Mouse (Mus musculus): ENCODE results near the gene Chka. TPM values are rescaled to one million over a fixed set of nuclear protein-coding genes. Genes with fewer than 3 reads are reported as not detected.

The Chka gene
- total and polyA plus RNA-seq, 3 experiments: 7.6 to 13.0 (median 10.1) TPM

GRCm38 (mm10) chr19:3926279-3926678, 74.7 kb downstream of the Chka start:
- no peak for DNase-seq (ENCODE audit: extremely low read depth)
- H3K27me3 ChIP-seq (replicated peaks): no peaks in the 10 kb centered on the region

GRCm38 (mm10) chr19:3926685-3927084, 75.1 kb downstream of the Chka start:
- DNase-seq (ENCODE audit: extremely low read depth): no peak
- dilution Hi-C loops (cut with MboI; ENCODE audit: extremely low pct_ligation_motif_present, extremely low pct_unique_long_range_greater_than_20kb, low sequenced_read_pairs) (no loop called here), in situ Hi-C loops (cut with MboI; ENCODE audit: low pct_ligation_motif_present, low pct_unique_long_range_greater_than_20kb, low sequenced_read_pairs) (no loop called here)
- peaks cover 51 to 86% of the 10 kb centered on the region in 2 experiments for H3K4me1 ChIP-seq (ENCODE audit: control insufficient read depth in 1 of 2, insufficient read depth in 2 of 2)
- H3K4me2 ChIP-seq (ENCODE audit: insufficient read depth, low read depth, poor library complexity, severe bottlenecking): no peak overlapping the region
- H3K27me3 ChIP-seq (replicated peaks): no peaks in the 10 kb centered on the region
- H3K79me2 ChIP-seq (replicated peaks; ENCODE audit: control insufficient read depth, extremely low read depth, insufficient read depth, poor library complexity, severe bottlenecking): no peaks in the 10 kb centered on the region
- no peaks in the 10 kb centered on the region for H3K36me3 ChIP-seq (replicated peaks in 1 of 2; ENCODE audit: control insufficient read depth in 1 of 2, insufficient read depth in 1 of 2, low read length in 1 of 2)
- no peak overlapping the region for H3K4me3 ChIP-seq (replicated peaks in 1 of 3; ENCODE audit: low read depth in 2 of 3, low read length in 2 of 3, poor library complexity in 1 of 3)
- H3K9ac ChIP-seq (ENCODE audit: insufficient read depth, low read depth): no peak overlapping the region
- no peaks in the 10 kb centered on the region for H3K9me3 ChIP-seq (replicated peaks; ENCODE audit: low read length)
- H3K27ac ChIP-seq (ENCODE audit: insufficient read depth, low read depth): no peak overlapping the region
- TF ChIP-seq UBTF (IDR thresholded peaks at IDR 0.05; ENCODE audit: low read depth, low read length) (no peak), CHD2 (IDR thresholded peaks at IDR 0.05; ENCODE audit: low read length) (no peak), MAFK (IDR thresholded peaks at IDR 0.05; ENCODE audit: insufficient replicate concordance, low read length) (no peak), ETS1 (conservative IDR thresholded peaks at IDR 0.05; ENCODE audit: low read depth, low read length) (no peak), ZKSCAN1 (IDR thresholded peaks at IDR 0.05; ENCODE audit: borderline replicate concordance, low read depth, low read length) (no peak), TCF12 (IDR thresholded peaks at IDR 0.05; ENCODE audit: low read depth, low read length) (no peak), USF2 (conservative IDR thresholded peaks at IDR 0.05; ENCODE audit: low read depth, low read length) (no peak), ELF1 (IDR thresholded peaks at IDR 0.05; ENCODE audit: low read depth, low read length) (no peak), PAX5 (IDR thresholded peaks at IDR 0.05; ENCODE audit: low read length) (no peak), E2F4 (IDR thresholded peaks at IDR 0.05; ENCODE audit: insufficient replicate concordance, low read depth, low read length) (no peak), CTCF (conservative IDR thresholded peaks at IDR 0.05 in 1 of 2, IDR thresholded peaks at IDR 0.05 in 1 of 2; ENCODE audit: low read depth in 2 of 2, low read length in 2 of 2) (no peak), CHD1 (IDR thresholded peaks at IDR 0.05; ENCODE audit: low read depth, low read length) (no peak), JUND (conservative IDR thresholded peaks at IDR 0.05; ENCODE audit: low read depth, low read length) (no peak), NRF1 (IDR thresholded peaks at IDR 0.05; ENCODE audit: low read depth, low read length) (no peak), MAX (IDR thresholded peaks at IDR 0.05; ENCODE audit: low read length) (no peak), HCFC1 (IDR thresholded peaks at IDR 0.05; ENCODE audit: low read depth, low read length) (no peak)

More at GRCm38 (mm10) chr19:3926279-3926678, 74.7 kb downstream of the Chka start:
- Histone ChIP-seq H3K79me2 (replicated peaks; ENCODE audit: control insufficient read depth, extremely low read depth, insufficient read depth, poor library complexity, severe bottlenecking) (no peaks in the 10 kb centered on the region), H3K9ac (ENCODE audit: insufficient read depth, low read depth) (no peak overlapping the region), H3K9me3 (replicated peaks; ENCODE audit: low read length) (no peaks in the 10 kb centered on the region), H3K4me1 (ENCODE audit: control insufficient read depth in 1 of 2, insufficient read depth in 2 of 2) (peaks cover 50 to 86% of the 10 kb centered on the region in 2 experiments), H3K4me2 (ENCODE audit: insufficient read depth, low read depth, poor library complexity, severe bottlenecking) (no peak overlapping the region), H3K36me3 (replicated peaks in 1 of 2; ENCODE audit: control insufficient read depth in 1 of 2, insufficient read depth in 1 of 2, low read length in 1 of 2) (peaks cover 0 to under 1% of the 10 kb centered on the region in 2 experiments), H3K27ac (ENCODE audit: insufficient read depth, low read depth) (no peak overlapping the region), H3K4me3 (replicated peaks in 1 of 3; ENCODE audit: low read depth in 2 of 3, low read length in 2 of 3, poor library complexity in 1 of 3) (no peak overlapping the region)
- dilution Hi-C loops (cut with MboI; ENCODE audit: extremely low pct_ligation_motif_present, extremely low pct_unique_long_range_greater_than_20kb, low sequenced_read_pairs) (no loop called here), in situ Hi-C loops (cut with MboI; ENCODE audit: low pct_ligation_motif_present, low pct_unique_long_range_greater_than_20kb, low sequenced_read_pairs) (no loop called here)
- peak in 1 of 2 experiments; percentile 34; a peak in 2 of 4 replicates for TF ChIP-seq CTCF (conservative IDR thresholded peaks at IDR 0.05 in 1 of 2, IDR thresholded peaks at IDR 0.05 in 1 of 2; ENCODE audit: low read depth in 2 of 2, low read length in 2 of 2)
- no peak for TF ChIP-seq MAX (IDR thresholded peaks at IDR 0.05; ENCODE audit: low read length)
- TF ChIP-seq UBTF (IDR thresholded peaks at IDR 0.05; ENCODE audit: low read depth, low read length): no peak
- TF ChIP-seq GABPA (IDR thresholded peaks at IDR 0.05; ENCODE audit: insufficient replicate concordance, low read depth, low read length): no peak
- TF ChIP-seq EP300 (IDR thresholded peaks at IDR 0.05; ENCODE audit: low read length): no peak
